Comparison of ENCODE assay signal across 8 mouse cellular contexts in genomic region chr2:93303585-93304272, GRCm38 (mm10). TPM values are rescaled to one million over a fixed set of nuclear protein-coding genes. Genes with fewer than 3 reads are reported as not detected.
DNase-seq lines count a peak whose midpoint lies in the region; ATAC-seq and TF ChIP-seq lines count a peak whose summit lies in the region.

No protein-coding gene starts in this region.

- no peaks in the 10 kb centered on the region for H3K36me3 ChIP-seq in embryonic facial prominence, embryonic 15.5 days
- H3K36me3 ChIP-seq in hindbrain, embryonic 11.5 days (ENCODE audit: control insufficient read depth, insufficient read depth, low read length): 0 out of 2 replicates have a peak, but pooled peaks cover 2% of the 10 kb centered on the region

- peaks cover 18% of the 10 kb centered on the region for H3K4me1 ChIP-seq in embryonic facial prominence, embryonic 15.5 days
- peaks cover 12% of the 10 kb centered on the region for H3K4me1 ChIP-seq in hindbrain, embryonic 11.5 days (replicated peaks; ENCODE audit: control insufficient read depth, insufficient read depth, low read length)

- WGBS in embryonic facial prominence, embryonic 15.5 days: 19% methylated on average over 16 of the region's 16 CpGs
- 10% methylated on average over 16 of the region's 16 CpGs for WGBS in hindbrain, embryonic 11.5 days

- H3K4me2 ChIP-seq in embryonic facial prominence, embryonic 15.5 days (replicated peaks): no peak overlapping the region
- no peak overlapping the region for H3K4me2 ChIP-seq in hindbrain, embryonic 11.5 days (replicated peaks; ENCODE audit: low read depth, low read length)

- H3K9ac ChIP-seq in embryonic facial prominence, embryonic 15.5 days: no peak overlapping the region
- H3K9ac ChIP-seq in hindbrain, embryonic 11.5 days (ENCODE audit: low read depth, low read length): peak overlapping the region; percentile 31; the same call in 1 of the 2 replicates

- H3K27ac ChIP-seq in embryonic facial prominence, embryonic 15.5 days (replicated peaks): peak overlapping the region; percentile 58
- H3K27ac ChIP-seq in hindbrain, embryonic 11.5 days (ENCODE audit: low read depth, low read length): peak overlapping the region; percentile 92
- H3K27ac ChIP-seq in left cerebral cortex, adult 2 months: no peak overlapping the region

- intact Hi-C loops in left cerebral cortex, adult 2 months (cut with DNase I): no loop called here

- H3K9me3 ChIP-seq in embryonic facial prominence, embryonic 15.5 days (replicated peaks): no peaks in the 10 kb centered on the region
- H3K9me3 ChIP-seq in hindbrain, embryonic 11.5 days (ENCODE audit: control insufficient read depth, low read length): no peaks in the 10 kb centered on the region

- ATAC-seq in embryonic facial prominence, embryonic 15.5 days (ENCODE audit: insufficient number of reproducible peaks, low FRiP score, low TSS enrichment, low read depth): peak; percentile 60
- peak; percentile 79 for ATAC-seq in hindbrain, embryonic 11.5 days (ENCODE audit: low FRiP score)

- no peaks in the 10 kb centered on the region for H3K27me3 ChIP-seq in embryonic facial prominence, embryonic 15.5 days
- H3K27me3 ChIP-seq in hindbrain, embryonic 11.5 days (ENCODE audit: control insufficient read depth, insufficient read depth, low read length): no peaks in the 10 kb centered on the region

- peak; percentile 8 for DNase-seq in ZHBTc4 (ENCODE audit: low read depth, low spot score)
- DNase-seq in hindbrain, embryonic 11.5 days (ENCODE audit: low spot score): peak; percentile 59
- DNase-seq in mesoderm, embryonic 11.5 days (ENCODE audit: low read depth, low spot score): peak; percentile 61
- DNase-seq in left cerebral cortex, adult 2 months (ENCODE audit: extremely low spot score in 1 of 2, low spot score in 2 of 2): no peak
- no peak for DNase-seq in thymus, adult 18-20 months
- no peak for DNase-seq in urinary bladder, postnatal 36 days (ENCODE audit: low spot score in 2 of 2)
- DNase-seq in thymus, postnatal 14 days: no peak

- no peak for TF ChIP-seq CTCF in left cerebral cortex, adult 2 months (IDR thresholded peaks at IDR 0.05)

- H3K4me3 ChIP-seq in embryonic facial prominence, embryonic 15.5 days (replicated peaks): no peak overlapping the region
- no peak overlapping the region for H3K4me3 ChIP-seq in hindbrain, embryonic 11.5 days (ENCODE audit: low read depth, low read length)
- H3K4me3 ChIP-seq in left cerebral cortex, adult 2 months: no peak overlapping the region

RNA-seq across cellular contexts. Expression of gene Tspan18, which starts 30.6 kb away (rescaled TPM):
- polyA plus RNA-seq in embryonic facial prominence, embryonic 15.5 days (2015; fragmentation: Nextera tagmentation; extraction: Ambion mirVana): 25.5 and 27.6 TPM in 2 replicates
- polyA plus RNA-seq in hindbrain, embryonic 11.5 days (2014; fragmentation: Nextera tagmentation; extraction: Ambion mirVana): 61.0 and 71.4 TPM in 2 replicates
- total RNA-seq in left cerebral cortex, adult 2 months (2021): 1 to 10 TPM; 1.5 to 3.0 TPM

Comparison
In these comparisons a context has a peak if more than half of its experiments do, and no peak if none do; other contexts are left out.
1. DNase-seq: peak in ZHBTc4 (single experiment), hindbrain, embryonic 11.5 days (single experiment) and mesoderm, embryonic 11.5 days (single experiment); none in left cerebral cortex, adult 2 months (0 of 2), thymus, adult 18-20 months (0 of 2), urinary bladder, postnatal 36 days (0 of 2) and thymus, postnatal 14 days (single experiment).